Mouse (Mus musculus) spleen, adult 2 months (tissue): ENCODE measurements around the gene Dbi.

Experiments
- CTCF ChIP-seq: fragments of 200-500 bp; IDR thresholded peaks from 2 replicates; pipeline ENCODE4 v1.5.1; 2011; ENCODE audit warnings: mild to moderate bottlenecking, inconsistent platforms; ENCODE audit not compliant: insufficient read depth, insufficient read length, insufficient replicate concordance; ENCODE audit errors: extremely low read depth
- POLR2A ChIP-seq: fragments of 200-500 bp; IDR thresholded peaks from 2 replicates; pipeline ENCODE4 v1.6.1; 2011; ENCODE audit warnings: low read depth, low read length, inconsistent platforms

GRCm38 (mm10) chr1:120115671-120116081 is 5.2 kb downstream of the Dbi start:
- TF ChIP-seq POLR2A = no peak
- no peak for TF ChIP-seq CTCF
